Mouse (Mus musculus) c-Kit-positive CD71-positive TER-119-negative erythroid progenitor cells, embryonic 14.5 days (primary cell): ENCODE results near the gene Gm49358.

Experiments used
- DNase-seq: peaks from one replicate; pipeline ENCODE4 v3.0.0-alpha.2; 2013; ENCODE audit warnings: low read depth

Gene Gm49358

GRCm38 (mm10) chr10:86872591-86872990, 108.8 kb downstream of the Gm49358 start:
- no peak for DNase-seq

- no peak for DNase-seq
Measured at GRCm38 (mm10) chr10:86878721-86879120, 114.9 kb downstream of the Gm49358 start.

- DNase-seq: no peak
Measured at GRCm38 (mm10) chr10:86880071-86880806, 116.5 kb downstream of the Gm49358 start.

GRCm38 (mm10) chr10:86881448-86881847, 117.7 kb downstream of the Gm49358 start:
- DNase-seq: no peak
